Mouse (Mus musculus) neural tube, embryonic 13.5 days (tissue): ENCODE results near the gene Cnpy1. TPM values are rescaled to one million over a fixed set of nuclear protein-coding genes. Genes with fewer than 3 reads are reported as not detected.

Experiments
- ATAC-seq: fragments of 200-750 bp; cut with Nextera tagmentation; 2 replicates; pipeline ENCODE4 v1.8.0; 2017; ENCODE audit warnings: low read depth, mild to moderate bottlenecking, moderate TSS enrichment, moderate library complexity
- H3K27ac ChIP-seq: fragments of 300-500 bp; sonication (generic); replicated peaks from 2 replicates; pipeline ENCODE4 v1.5.1; 2015; ENCODE audit warnings: moderate library complexity, mild to moderate bottlenecking, inconsistent platforms
- H3K27me3 ChIP-seq: fragments of 300-500 bp; sonication (generic); 2 replicates; pipeline ENCODE4 v1.6.1; 2015; ENCODE audit warnings: mild to moderate bottlenecking, inconsistent platforms
- H3K36me3 ChIP-seq: fragments of 300-500 bp; sonication (generic); 2 replicates; pipeline ENCODE4 v1.6.1; 2015; ENCODE audit warnings: mild to moderate bottlenecking, inconsistent platforms
- H3K4me1 ChIP-seq: fragments of 300-500 bp; sonication (generic); replicated peaks from 2 replicates; pipeline ENCODE4 v1.6.1; 2015; ENCODE audit warnings: inconsistent platforms
- H3K4me2 ChIP-seq: fragments of 300-500 bp; sonication (generic); 2 replicates; pipeline ENCODE4 v1.6.1; 2015; ENCODE audit warnings: inconsistent platforms, mild to moderate bottlenecking, moderate library complexity
- H3K4me3 ChIP-seq: fragments of 300-500 bp; sonication (generic); 2 replicates; pipeline ENCODE4 v1.5.1; 2015; ENCODE audit warnings: mild to moderate bottlenecking, inconsistent platforms
- H3K9ac ChIP-seq: fragments of 300-500 bp; sonication (generic); 2 replicates; pipeline ENCODE4 v1.6.1; 2015; ENCODE audit warnings: moderate library complexity, mild to moderate bottlenecking, inconsistent platforms
- H3K9me3 ChIP-seq: fragments of 300-500 bp; sonication (generic); 2 replicates; pipeline ENCODE4 v1.6.1; 2016; ENCODE audit warnings: inconsistent platforms
- WGBS: fragments of 180-500 bp; shearing (Covaris S2); methylation state at CpG from one replicate; pipeline ENCODE4 v1.1.7; 2015; 5-methylcytosine and 5-hydroxymethylcytosine counted together
- polyA plus RNA-seq: library from polyadenylated mRNA; unstranded; fragments of >200 nt; fragmentation: Nextera tagmentation; extraction: Ambion mirVana; gene quantifications from 2 replicates; pipeline ENCODE4 v1.2.1, GENCODE M21; 2015

The Cnpy1 gene
- polyA plus RNA-seq, 1 experiment from 2014 or later = 1.3 TPM

GRCm38 (mm10) chr5:28167611-28168252 is 77.9 kb downstream of the Cnpy1 start:
- no peaks in the 10 kb centered on the region for H3K9me3 ChIP-seq
- WGBS = 1% methylated on average over 29 of the region's 29 CpGs
- H3K27me3 ChIP-seq = peaks cover 96% of the 10 kb centered on the region
- H3K27ac ChIP-seq = no peak overlapping the region
- no peak overlapping the region for H3K9ac ChIP-seq
- H3K36me3 ChIP-seq = no peaks in the 10 kb centered on the region
- no peak overlapping the region for H3K4me3 ChIP-seq
- no peak for ATAC-seq
- H3K4me2 ChIP-seq = 0 out of 2 replicates have a peak overlapping the region, but pooled peaks have one; percentile 2
- peaks cover 22% of the 10 kb centered on the region for H3K4me1 ChIP-seq

DNA sequence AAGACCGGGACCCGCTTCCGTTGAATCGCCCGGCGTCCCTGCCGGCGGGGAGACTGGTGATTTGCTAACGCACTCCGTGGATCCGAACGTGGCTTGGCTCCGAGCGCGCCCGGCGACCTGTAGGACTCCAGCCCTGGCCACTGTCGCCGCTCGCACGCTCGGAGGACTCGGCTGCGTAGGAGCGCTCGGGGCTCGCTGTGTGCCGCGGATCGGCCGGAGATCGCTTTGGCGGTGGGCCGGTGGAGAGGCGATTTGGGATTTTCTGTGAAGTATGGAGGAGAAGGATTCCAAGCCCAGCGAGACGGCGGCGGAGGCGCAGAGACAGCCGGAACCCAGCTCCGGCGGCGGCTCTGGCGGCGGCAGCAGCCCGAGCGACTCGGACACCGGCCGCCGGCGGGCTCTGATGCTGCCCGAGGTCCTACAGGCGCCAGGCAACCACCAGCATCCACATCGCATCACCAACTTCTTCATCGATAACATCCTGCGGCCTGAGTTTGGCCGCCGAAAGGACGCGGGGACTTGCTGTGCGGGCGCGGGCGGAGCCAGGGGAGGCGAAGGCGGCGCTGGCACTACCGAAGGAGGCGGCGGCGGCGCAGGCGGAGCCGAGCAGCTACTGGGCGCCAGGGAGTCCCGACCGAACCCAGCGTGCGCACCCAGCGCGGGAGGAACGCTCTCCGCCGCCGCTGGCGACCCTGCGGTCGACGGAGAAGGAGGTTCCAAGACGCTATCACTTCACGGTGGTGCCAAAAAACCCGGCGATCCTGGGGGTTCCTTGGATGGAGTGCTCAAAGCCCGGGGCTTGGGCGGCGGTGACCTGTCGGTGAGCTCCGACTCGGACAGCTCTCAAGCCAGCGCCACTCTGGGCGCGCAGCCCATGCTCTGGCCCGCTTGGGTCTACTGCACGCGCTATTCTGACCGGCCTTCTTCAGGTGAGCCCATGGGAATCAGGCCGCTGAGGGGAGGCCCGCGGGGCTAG is 79.1 kb downstream of the Cnpy1 start:
- Histone ChIP-seq H3K27me3 (peaks cover 96% of the 10 kb centered on the region), H3K4me3 (peak overlapping the region; percentile 42), H3K27ac (no peak overlapping the region), H3K36me3 (no peaks in the 10 kb centered on the region), H3K9me3 (no peaks in the 10 kb centered on the region), H3K4me2 (peak overlapping the region; percentile 67), H3K9ac (no peak overlapping the region), H3K4me1 (peaks cover 22% of the 10 kb centered on the region)
- ATAC-seq = 0 out of 2 replicates have a peak, but pooled peaks have one; percentile 15
- under 1% methylated on average over 111 of the region's 111 CpGs for WGBS

GRCm38 (mm10) chr5:28165358-28166255 is 80.0 kb downstream of the Cnpy1 start, which contains the start of gene En2:
Gene En2, plus strand, starts transcription at chr5:28165694.
- peak; percentile 55 for ATAC-seq
- Histone ChIP-seq H3K4me2 (peak within 1 kb of the TSS; percentile 67), H3K36me3 (no peaks in the 10 kb centered on the region), H3K27ac (no peak within 1 kb of the TSS), H3K4me3 (peak within 1 kb of the TSS; percentile 42), H3K27me3 (peaks cover 97% of the 10 kb centered on the region), H3K4me1 (peaks cover 22% of the 10 kb centered on the region), H3K9me3 (no peaks in the 10 kb centered on the region), H3K9ac (no peak within 1 kb of the TSS)
- under 1% methylated on average over 109 of the region's 113 CpGs for WGBS

- Histone ChIP-seq H3K27ac (no peak overlapping the region), H3K4me1 (peaks cover 22% of the 10 kb centered on the region), H3K9me3 (no peaks in the 10 kb centered on the region), H3K4me2 (no peak overlapping the region), H3K9ac (no peak overlapping the region), H3K36me3 (no peaks in the 10 kb centered on the region), H3K27me3 (peaks cover 99% of the 10 kb centered on the region), H3K4me3 (no peak overlapping the region)
- ATAC-seq = no peak
- 4% methylated on average over 1 of the region's 1 CpGs for WGBS
Observed at GRCm38 (mm10) chr5:28163926-28164325, 81.7 kb downstream of the Cnpy1 start.

- Histone ChIP-seq H3K4me3 (no peak overlapping the region), H3K4me1 (peaks cover 28% of the 10 kb centered on the region), H3K27ac (no peak overlapping the region), H3K36me3 (no peaks in the 10 kb centered on the region), H3K9me3 (no peaks in the 10 kb centered on the region), H3K27me3 (peaks cover 100% of the 10 kb centered on the region), H3K9ac (no peak overlapping the region), H3K4me2 (no peak overlapping the region)
- no peak for ATAC-seq
- WGBS = under 1% methylated on average over 24 of the region's 24 CpGs
Observed at GRCm38 (mm10) chr5:28161938-28162402, 83.6 kb downstream of the Cnpy1 start.

GRCm38 (mm10) chr5:28161383-28161937 is 84.1 kb downstream of the Cnpy1 start:
- H3K4me3 ChIP-seq = no peak overlapping the region
- no peaks in the 10 kb centered on the region for H3K36me3 ChIP-seq
- peaks cover 23% of the 10 kb centered on the region for H3K4me1 ChIP-seq
- H3K9ac ChIP-seq = no peak overlapping the region
- WGBS = under 1% methylated on average over 20 of the region's 20 CpGs
- H3K27me3 ChIP-seq = peaks cover 100% of the 10 kb centered on the region
- no peaks in the 10 kb centered on the region for H3K9me3 ChIP-seq
- no peak overlapping the region for H3K4me2 ChIP-seq
- H3K27ac ChIP-seq = no peak overlapping the region
- ATAC-seq = no peak

GRCm38 (mm10) chr5:28159891-28160470 is 85.6 kb downstream of the Cnpy1 start:
- ATAC-seq = no peak
- H3K36me3 ChIP-seq = no peaks in the 10 kb centered on the region
- H3K27ac ChIP-seq = no peak overlapping the region
- H3K27me3 ChIP-seq = peaks cover 100% of the 10 kb centered on the region
- 5% methylated on average over 8 of the region's 8 CpGs for WGBS
- H3K4me1 ChIP-seq = peaks cover 8% of the 10 kb centered on the region
- H3K4me3 ChIP-seq = no peak overlapping the region
- no peaks in the 10 kb centered on the region for H3K9me3 ChIP-seq
- no peak overlapping the region for H3K4me2 ChIP-seq
- no peak overlapping the region for H3K9ac ChIP-seq

DNA sequence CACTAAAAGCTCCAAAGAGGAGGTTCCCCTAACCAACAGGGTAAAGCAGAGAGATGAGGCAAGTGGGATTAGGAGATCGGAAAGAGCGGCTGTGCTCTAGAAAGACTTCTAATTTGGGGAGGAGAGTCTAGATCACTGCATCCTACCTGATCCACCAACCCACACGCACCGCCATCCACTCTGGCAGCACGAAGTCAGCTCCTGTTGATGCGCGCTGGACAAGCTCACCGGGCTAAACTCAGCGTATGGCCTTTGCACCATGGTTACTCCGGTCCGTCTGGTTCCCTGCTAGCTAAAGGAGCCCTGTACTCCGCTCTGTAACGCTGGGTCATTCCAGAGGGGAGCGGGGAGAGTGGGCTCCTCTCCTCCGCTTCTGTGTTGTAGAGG is 86.5 kb downstream of the Cnpy1 start:
- no peak overlapping the region for H3K9ac ChIP-seq
- no peak overlapping the region for H3K4me3 ChIP-seq
- no peak overlapping the region for H3K4me2 ChIP-seq
- H3K27me3 ChIP-seq = peaks cover 97% of the 10 kb centered on the region
- H3K4me1 ChIP-seq = peaks cover 8% of the 10 kb centered on the region
- under 1% methylated on average over 15 of the region's 15 CpGs for WGBS
- no peaks in the 10 kb centered on the region for H3K9me3 ChIP-seq
- ATAC-seq = 0 out of 2 replicates have a peak, but pooled peaks have one; percentile 4
- H3K36me3 ChIP-seq = no peaks in the 10 kb centered on the region
- no peak overlapping the region for H3K27ac ChIP-seq

GRCm38 (mm10) chr5:28158308-28159071 is 87.1 kb downstream of the Cnpy1 start:
- peak; percentile 15; the same call in 1 of the 2 replicates for ATAC-seq
- Histone ChIP-seq H3K9ac (no peak overlapping the region), H3K36me3 (no peaks in the 10 kb centered on the region), H3K4me1 (peaks cover 8% of the 10 kb centered on the region), H3K4me3 (no peak overlapping the region), H3K27ac (no peak overlapping the region), H3K27me3 (peaks cover 97% of the 10 kb centered on the region), H3K4me2 (peak overlapping the region; percentile 18; the same call in 1 of the 2 replicates), H3K9me3 (no peaks in the 10 kb centered on the region)
- WGBS = under 1% methylated on average over 31 of the region's 31 CpGs

- Histone ChIP-seq H3K36me3 (no peaks in the 10 kb centered on the region), H3K4me3 (no peak overlapping the region), H3K9ac (no peak overlapping the region), H3K27me3 (peaks cover 97% of the 10 kb centered on the region), H3K27ac (no peak overlapping the region), H3K4me1 (peaks cover 8% of the 10 kb centered on the region), H3K9me3 (no peaks in the 10 kb centered on the region), H3K4me2 (no peak overlapping the region)
- no peak for ATAC-seq
- 2% methylated on average over 17 of the region's 17 CpGs for WGBS
Observed at GRCm38 (mm10) chr5:28157781-28158180, 87.8 kb downstream of the Cnpy1 start.
